ENCODE assay signal across 9 mouse cellular contexts in genomic region chr1:36571627-36572026, GRCm38 (mm10). TPM values are rescaled to one million over a fixed set of nuclear protein-coding genes. Genes with fewer than 3 reads are reported as not detected.
DNase-seq lines count a peak whose midpoint lies in the region; ATAC-seq lines count a peak whose summit lies in the region.
"Had no signal": no experiment of that assay in that cellular context is flagged by ENCODE, and none has a peak within 500 bp of the region (broad histone marks: within the 10 kb centered on the region; RNA-seq: fewer than 3 reads in every experiment).

No protein-coding gene starts in this region.

- no peaks in the 10 kb centered on the region for H3K36me3 ChIP-seq in heart, embryonic 12.5 days
- H3K36me3 ChIP-seq in hindbrain, embryonic 13.5 days: no peaks in the 10 kb centered on the region

- no peaks in the 10 kb centered on the region for H3K27me3 ChIP-seq in heart, embryonic 12.5 days (replicated peaks)
- peaks cover 15% of the 10 kb centered on the region; the same call in 1 of the 2 replicates for H3K27me3 ChIP-seq in hindbrain, embryonic 13.5 days

- H3K9me3 ChIP-seq in heart, embryonic 12.5 days (replicated peaks): no peaks in the 10 kb centered on the region
- no peaks in the 10 kb centered on the region for H3K9me3 ChIP-seq in hindbrain, embryonic 13.5 days

- no peak overlapping the region for H3K9ac ChIP-seq in heart, embryonic 12.5 days
- H3K9ac ChIP-seq in hindbrain, embryonic 13.5 days: no peak overlapping the region

- H3K4me1 ChIP-seq in heart, embryonic 12.5 days (replicated peaks): peaks cover 62% of the 10 kb centered on the region
- peaks cover 15% of the 10 kb centered on the region for H3K4me1 ChIP-seq in hindbrain, embryonic 13.5 days (replicated peaks)

- 0 out of 2 replicates have a peak overlapping the region, but pooled peaks have one; percentile 11 for H3K27ac ChIP-seq in heart, embryonic 12.5 days (ENCODE audit: poor library complexity, severe bottlenecking)
- H3K27ac ChIP-seq in hindbrain, embryonic 13.5 days: no peak overlapping the region

- WGBS in heart, embryonic 12.5 days: 39% methylated on average over 6 of the region's 6 CpGs
- 47% methylated on average over 6 of the region's 6 CpGs for WGBS in hindbrain, embryonic 13.5 days

- ATAC-seq in heart, embryonic 12.5 days (ENCODE audit: insufficient number of reproducible peaks, low FRiP score): no peak
- ATAC-seq in hindbrain, embryonic 13.5 days (ENCODE audit: low FRiP score): no peak

- DNase-seq in layer of hippocampus, adult 9-11 months: peak; percentile 60
- DNase-seq in layer of hippocampus, adult 9-10 months (ENCODE audit: low spot score): no peak
- DNase-seq in kidney, postnatal 4 days: peak; percentile 65 to 77
- peak; percentile 76 to 88 for DNase-seq in natural killer cell, adult 2 months (ENCODE audit: low spot score in 2 of 2)
- DNase-seq in frontal cortex, postnatal 14 days (ENCODE audit: low spot score in 2 of 2): no peak
- no peak for DNase-seq in thymus, postnatal 25 days

- H3K4me2 ChIP-seq in heart, embryonic 12.5 days: no peak overlapping the region
- no peak overlapping the region for H3K4me2 ChIP-seq in hindbrain, embryonic 13.5 days

- no peak overlapping the region for H3K4me3 ChIP-seq in heart, embryonic 12.5 days
- no peak overlapping the region for H3K4me3 ChIP-seq in hindbrain, embryonic 13.5 days

RNA-seq across cellular contexts. Expression of gene Sema4c, which starts 13.5 kb away (rescaled TPM):
- 11.9 and 13.3 TPM in 2 replicates for polyA plus RNA-seq in heart, embryonic 12.5 days (2016; fragmentation: Nextera tagmentation; extraction: Ambion mirVana)
- polyA plus RNA-seq in hindbrain, embryonic 13.5 days (2015; fragmentation: Nextera tagmentation; extraction: Ambion mirVana): 28.3 and 31.8 TPM in 2 replicates

RNA-seq across cellular contexts. Expression of gene Ankrd39, which starts 24.4 kb away (rescaled TPM):
- polyA plus RNA-seq in heart, embryonic 12.5 days (2016; fragmentation: Nextera tagmentation; extraction: Ambion mirVana): 23.1 and 24.4 TPM in 2 replicates
- polyA plus RNA-seq in hindbrain, embryonic 13.5 days (2015; fragmentation: Nextera tagmentation; extraction: Ambion mirVana): 22.4 TPM in 2 replicates

RNA-seq across cellular contexts. Expression of gene Gm42417, which starts 32.4 kb away (rescaled TPM):
- polyA plus RNA-seq in heart, embryonic 12.5 days (2016; fragmentation: Nextera tagmentation; extraction: Ambion mirVana): 0.40 TPM in 1 of 2 replicates, not detected in the other
- polyA plus RNA-seq in hindbrain, embryonic 13.5 days (2015; fragmentation: Nextera tagmentation; extraction: Ambion mirVana): 0.43 TPM in 1 of 2 replicates, not detected in the other
- polyA plus RNA-seq: hindbrain, embryonic 11.5 days had no signal

RNA-seq across cellular contexts. Expression of gene Ankrd23, which starts 34.9 kb away (rescaled TPM):
- polyA plus RNA-seq in heart, embryonic 12.5 days (2016; fragmentation: Nextera tagmentation; extraction: Ambion mirVana): 14.9 and 16.8 TPM in 2 replicates
- polyA plus RNA-seq in hindbrain, embryonic 13.5 days (2015; fragmentation: Nextera tagmentation; extraction: Ambion mirVana): 16.3 and 19.5 TPM in 2 replicates

RNA-seq across cellular contexts. Expression of gene Cnnm3, which starts 60.0 kb away (rescaled TPM):
- 2.2 and 3.4 TPM in 2 replicates for polyA plus RNA-seq in heart, embryonic 12.5 days (2016; fragmentation: Nextera tagmentation; extraction: Ambion mirVana)
- polyA plus RNA-seq in hindbrain, embryonic 13.5 days (2015; fragmentation: Nextera tagmentation; extraction: Ambion mirVana): 4.2 and 5.1 TPM in 2 replicates

Comparison
In these comparisons a context has a peak if more than half of its experiments do, and no peak if none do; other contexts are left out.
1. DNase-seq: peak in layer of hippocampus, adult 9-11 months (single experiment), kidney, postnatal 4 days (2 of 2) and natural killer cell, adult 2 months (2 of 2); none in layer of hippocampus, adult 9-10 months (single experiment), frontal cortex, postnatal 14 days (0 of 2) and thymus, postnatal 25 days (single experiment).